1 mouse cellular context compared by ENCODE assay signal in the genomic region with DNA sequence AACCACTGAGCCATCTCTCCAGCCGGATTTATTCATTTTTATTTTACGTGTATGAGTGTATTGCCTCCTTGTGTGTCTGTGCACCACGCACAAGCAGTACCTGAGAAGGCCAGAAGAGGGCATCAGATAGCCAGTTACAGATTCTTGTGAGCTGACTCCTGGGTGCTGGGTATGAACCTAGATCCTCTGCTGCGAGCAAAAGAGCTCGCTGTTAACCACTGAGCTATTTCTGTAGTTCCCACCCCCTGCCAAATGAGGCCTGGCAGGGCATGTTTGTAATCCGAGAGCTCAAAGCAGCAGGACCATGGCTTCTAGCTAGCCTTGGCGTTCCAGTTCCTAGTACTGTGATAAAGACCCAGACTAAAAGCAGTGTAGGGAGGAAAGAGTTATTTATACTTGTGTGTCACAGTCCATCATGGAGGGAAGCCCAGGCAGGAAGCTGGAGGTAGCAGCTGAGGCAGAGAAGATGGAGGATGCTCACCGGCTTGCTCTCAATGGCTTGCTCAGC.
A peak's percentile ranks its signal among the peaks of the same experiment; 100 is the strongest.
TF ChIP-seq lines count a peak whose summit lies in the region.

No protein-coding gene starts in this region.

TF ChIP-seq in CH12.LX, 34 proteins besides CTCF, POLR2A, EP300 and RAD21 (continued from another document):
- TF ChIP-seq MYC (IDR thresholded peaks at IDR 0.05; ENCODE audit: low read depth, low read length): peak; percentile 53; the same call in 1 of the 2 replicates
- 0 out of 2 replicates have a peak, but pooled peaks have one; percentile 36 for TF ChIP-seq JUN (IDR thresholded peaks at IDR 0.05; ENCODE audit: insufficient read depth, low read depth, low read length)
- TF ChIP-seq RCOR1 (conservative IDR thresholded peaks at IDR 0.05; ENCODE audit: low read depth, low read length): no peak; the same call in 1 of the 2 replicates
- TF ChIP-seq ZKSCAN1 (IDR thresholded peaks at IDR 0.05; ENCODE audit: borderline replicate concordance, low read depth, low read length): no peak
- no peak; the same call in 1 of the 2 replicates for TF ChIP-seq HCFC1 (IDR thresholded peaks at IDR 0.05; ENCODE audit: low read depth, low read length)
- peak; percentile 43; the same call in 1 of the 2 replicates for TF ChIP-seq TBP (conservative IDR thresholded peaks at IDR 0.05; ENCODE audit: low read depth, low read length)
- TF ChIP-seq USF1 (IDR thresholded peaks at IDR 0.05; ENCODE audit: low read depth, low read length): no peak
- no peak for TF ChIP-seq UBTF (IDR thresholded peaks at IDR 0.05; ENCODE audit: low read depth, low read length)
- 0 out of 2 replicates have a peak, but pooled peaks have one; percentile 0 for TF ChIP-seq CHD2 (IDR thresholded peaks at IDR 0.05; ENCODE audit: low read length)
- no peak for TF ChIP-seq USF2 (conservative IDR thresholded peaks at IDR 0.05; ENCODE audit: low read depth, low read length)
- TF ChIP-seq MAZ (IDR thresholded peaks at IDR 0.05; ENCODE audit: low read depth, low read length): no peak
- no peak for TF ChIP-seq ZMIZ1 (IDR thresholded peaks at IDR 0.05; ENCODE audit: low read depth, low read length)
- peak; percentile 48 for TF ChIP-seq JUND (conservative IDR thresholded peaks at IDR 0.05; ENCODE audit: low read depth, low read length)
- peak; percentile 90 for TF ChIP-seq IRF4 (IDR thresholded peaks at IDR 0.05; ENCODE audit: low read depth, low read length)
